Mouse (Mus musculus): ENCODE measurements around the gene Kazn. TPM values are rescaled to one million over a fixed set of nuclear protein-coding genes. Genes with fewer than 3 reads are reported as not detected.

Gene Kazn
- polyA plus RNA-seq (2014; fragmentation: Nextera tagmentation; extraction: Ambion mirVana): 3.7 and 4.2 TPM in 2 replicates

DNA sequence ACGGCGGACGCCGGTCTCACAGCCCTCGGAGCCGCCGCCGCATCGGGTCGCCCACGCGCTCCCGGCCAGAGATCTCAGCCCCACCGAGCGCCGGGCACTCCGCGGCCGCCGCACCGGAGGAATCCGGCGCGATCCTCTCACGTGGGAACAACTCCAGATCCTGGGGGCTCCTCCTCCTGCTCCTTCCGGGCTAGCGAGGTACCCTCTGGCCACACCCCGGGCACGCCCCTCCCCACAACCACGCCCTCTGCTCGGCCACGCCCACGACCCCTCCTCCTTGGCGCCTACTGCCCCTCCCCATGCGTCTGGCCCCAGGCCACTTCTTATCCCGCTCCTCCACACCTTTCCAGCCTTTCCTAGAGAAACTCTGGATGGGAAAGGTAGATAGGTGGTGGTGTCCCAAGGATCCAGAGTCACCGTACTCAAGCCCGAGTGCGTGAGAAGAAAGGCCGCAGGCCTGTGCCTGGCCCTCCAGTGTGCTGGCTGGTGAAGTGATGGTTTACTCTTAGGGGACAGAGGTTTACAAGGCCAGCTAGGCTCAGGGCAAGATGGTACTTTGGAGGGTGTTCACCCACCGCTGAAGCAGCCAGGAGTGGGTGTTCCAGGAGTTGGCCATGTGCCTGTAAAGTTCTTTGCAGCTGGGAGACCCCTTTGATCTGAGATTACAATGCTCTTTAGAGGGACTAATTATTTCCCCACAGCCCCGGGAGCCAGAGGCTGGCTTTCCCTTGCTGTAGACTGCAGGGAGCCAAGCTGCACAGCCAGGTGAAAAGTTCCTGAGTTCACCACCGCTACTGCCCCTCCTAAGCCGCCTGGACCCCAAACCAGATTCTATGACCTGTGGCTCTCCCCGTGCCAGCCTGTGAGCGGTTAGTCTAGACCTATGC lies at the start of gene Kazn:
TSS of gene Kazn (minus strand) at position 162 of the 887 bp plus-strand sequence.
- peak within 1 kb of the TSS; percentile 96 for H3K4me2 ChIP-seq (ENCODE audit: low read length)

DNA sequence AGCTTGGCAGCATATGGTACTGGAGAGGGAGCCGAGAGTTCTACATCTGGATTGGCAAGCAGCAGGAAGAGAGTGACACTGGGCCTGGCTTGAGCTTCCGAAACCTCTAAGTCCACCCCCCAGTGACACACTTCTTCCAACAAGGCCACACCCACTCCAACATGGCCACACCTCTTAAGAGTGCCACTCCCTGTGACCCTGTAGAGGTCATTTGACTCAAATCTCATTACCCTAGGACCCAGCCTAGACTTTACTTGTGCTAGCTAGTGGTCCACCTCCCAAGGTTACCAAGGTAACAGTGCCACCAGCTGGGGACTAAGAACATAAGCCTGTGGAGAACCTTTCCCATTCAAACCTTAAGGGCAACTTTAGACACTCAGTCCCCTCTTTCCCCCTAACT lies 46.3 kb upstream of the Kazn start:
- H3K9me3 ChIP-seq (ENCODE audit: control insufficient read depth, low read length): peaks cover 5% of the 10 kb centered on the region; the same call in 1 of the 2 replicates
- ATAC-seq (ENCODE audit: insufficient number of reproducible peaks, insufficient read depth, low FRiP score, low read depth): no peak
- H3K36me3 ChIP-seq (ENCODE audit: control insufficient read depth, insufficient read depth, low read length): no peaks in the 10 kb centered on the region
- no peak overlapping the region for H3K4me2 ChIP-seq (ENCODE audit: low read length)
- H3K4me3 ChIP-seq (ENCODE audit: control insufficient read depth in 1 of 2, insufficient read depth in 1 of 2, low read depth in 1 of 2, low read length in 2 of 2): no peak overlapping the region
- H3K9ac ChIP-seq (ENCODE audit: low read length): no peak overlapping the region
- 0 out of 2 replicates have a peak, but pooled peaks cover 8% of the 10 kb centered on the region for H3K27me3 ChIP-seq (ENCODE audit: control insufficient read depth, insufficient read depth, low read length)
- 74% methylated on average over 2 of the region's 2 CpGs for WGBS
- H3K27ac ChIP-seq (replicated peaks in 1 of 2; ENCODE audit: control insufficient read depth in 1 of 2, insufficient read depth in 1 of 2, low read depth in 2 of 2, low read length in 2 of 2): no peak overlapping the region
- H3K4me1 ChIP-seq (ENCODE audit: control insufficient read depth in 2 of 2, insufficient read depth in 2 of 2, low read length in 2 of 2): peaks cover 5 to 6% of the 10 kb centered on the region in 2 experiments; a peak in 3 of 4 replicates

More for the DNA sequence above, at the start of gene Kazn:
- Histone ChIP-seq H3K36me3 (ENCODE audit: control insufficient read depth, insufficient read depth, low read length) (no peaks in the 10 kb centered on the region), H3K4me1 (ENCODE audit: control insufficient read depth in 2 of 2, insufficient read depth in 2 of 2, low read length in 2 of 2) (peaks cover 13 to 19% of the 10 kb centered on the region in 2 experiments), H3K9ac (ENCODE audit: low read length) (peak within 1 kb of the TSS; percentile 72), H3K4me3 (ENCODE audit: control insufficient read depth in 1 of 2, insufficient read depth in 1 of 2, low read depth in 1 of 2, low read length in 2 of 2) (peak within 1 kb of the TSS; percentile 58 to 68), H3K27me3 (ENCODE audit: control insufficient read depth, insufficient read depth, low read length) (no peaks in the 10 kb centered on the region), H3K27ac (replicated peaks in 1 of 2; ENCODE audit: control insufficient read depth in 1 of 2, insufficient read depth in 1 of 2, low read depth in 2 of 2, low read length in 2 of 2) (peak within 1 kb of the TSS in 1 of 2 experiments; percentile 30; a peak in 3 of 4 replicates), H3K9me3 (ENCODE audit: control insufficient read depth, low read length) (no peaks in the 10 kb centered on the region)
- peak; percentile 87 for ATAC-seq (ENCODE audit: insufficient number of reproducible peaks, insufficient read depth, low FRiP score, low read depth)
- 7% methylated on average over 45 of the region's 46 CpGs for WGBS

DNA sequence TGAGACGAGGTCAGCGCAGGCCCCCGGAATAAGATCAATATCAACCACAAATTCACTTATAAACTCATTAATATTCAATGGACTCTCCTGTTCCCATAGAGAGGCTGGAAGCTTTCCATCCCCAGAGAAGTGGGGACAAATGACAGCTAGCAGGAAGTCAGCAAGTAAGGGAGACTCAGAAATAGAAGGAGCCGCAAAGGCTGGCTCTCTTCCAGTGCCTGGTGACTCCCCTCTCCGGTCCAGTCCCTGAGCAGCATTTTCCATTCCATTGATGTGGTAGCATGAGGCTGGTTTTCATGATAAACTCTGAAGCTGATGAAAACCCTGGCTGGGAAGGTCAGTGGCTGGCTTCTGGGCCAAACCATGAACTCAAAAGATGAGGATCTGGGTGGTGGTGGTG lies 44.7 kb upstream of the Kazn start:
- 51% methylated on average over 5 of the region's 5 CpGs for WGBS

DNA sequence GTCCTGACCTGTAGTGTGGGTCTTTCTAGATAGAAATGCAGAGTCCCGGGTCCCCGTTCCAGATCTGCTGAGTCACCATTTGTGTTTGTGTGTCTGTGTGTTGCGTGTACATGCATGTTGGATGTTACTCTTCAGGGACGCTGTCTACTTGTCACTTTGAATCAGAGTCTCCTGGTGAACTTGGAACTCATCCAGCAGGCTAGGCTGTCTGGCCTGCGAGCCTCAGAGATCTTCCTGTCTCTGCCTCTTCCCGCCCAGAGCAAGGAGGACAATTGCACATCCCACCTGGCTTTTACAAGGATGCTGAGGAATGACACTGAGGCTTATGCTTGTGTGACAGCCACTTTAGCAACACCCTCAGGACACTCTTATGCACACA lies 39.0 kb upstream of the Kazn start:
- peaks cover 9 to 11% of the 10 kb centered on the region in 2 experiments for H3K4me1 ChIP-seq (ENCODE audit: control insufficient read depth in 2 of 2, insufficient read depth in 2 of 2, low read length in 2 of 2)
- no peak overlapping the region; the same call in 1 of the 2 replicates for H3K4me2 ChIP-seq (ENCODE audit: low read length)
- no peak overlapping the region for H3K4me3 ChIP-seq (ENCODE audit: control insufficient read depth in 1 of 2, insufficient read depth in 1 of 2, low read depth in 1 of 2, low read length in 2 of 2)
- H3K9me3 ChIP-seq (ENCODE audit: control insufficient read depth, low read length): no peaks in the 10 kb centered on the region
- ATAC-seq (ENCODE audit: insufficient number of reproducible peaks, insufficient read depth, low FRiP score, low read depth): no peak
- no peak overlapping the region for H3K27ac ChIP-seq (replicated peaks in 1 of 2; ENCODE audit: control insufficient read depth in 1 of 2, insufficient read depth in 1 of 2, low read depth in 2 of 2, low read length in 2 of 2)
- no peaks in the 10 kb centered on the region for H3K27me3 ChIP-seq (ENCODE audit: control insufficient read depth, insufficient read depth, low read length)
- WGBS: 73% methylated on average over 6 of the region's 6 CpGs
- H3K9ac ChIP-seq (ENCODE audit: low read length): no peak overlapping the region
- H3K36me3 ChIP-seq (ENCODE audit: control insufficient read depth, insufficient read depth, low read length): no peaks in the 10 kb centered on the region

More for the DNA sequence above, 44.7 kb upstream of the Kazn start:
- Histone ChIP-seq H3K4me2 (ENCODE audit: low read length) (no peak overlapping the region), H3K4me3 (ENCODE audit: control insufficient read depth in 1 of 2, insufficient read depth in 1 of 2, low read depth in 1 of 2, low read length in 2 of 2) (no peak overlapping the region), H3K9ac (ENCODE audit: low read length) (no peak overlapping the region), H3K9me3 (ENCODE audit: control insufficient read depth, low read length) (peaks cover 5% of the 10 kb centered on the region; the same call in 1 of the 2 replicates), H3K27me3 (ENCODE audit: control insufficient read depth, insufficient read depth, low read length) (0 out of 2 replicates have a peak, but pooled peaks cover 8% of the 10 kb centered on the region), H3K4me1 (ENCODE audit: control insufficient read depth in 2 of 2, insufficient read depth in 2 of 2, low read length in 2 of 2) (peaks cover 5 to 6% of the 10 kb centered on the region in 2 experiments; a peak in 3 of 4 replicates), H3K36me3 (ENCODE audit: control insufficient read depth, insufficient read depth, low read length) (no peaks in the 10 kb centered on the region), H3K27ac (replicated peaks in 1 of 2; ENCODE audit: control insufficient read depth in 1 of 2, insufficient read depth in 1 of 2, low read depth in 2 of 2, low read length in 2 of 2) (no peak overlapping the region)
- no peak for ATAC-seq (ENCODE audit: insufficient number of reproducible peaks, insufficient read depth, low FRiP score, low read depth)

DNA sequence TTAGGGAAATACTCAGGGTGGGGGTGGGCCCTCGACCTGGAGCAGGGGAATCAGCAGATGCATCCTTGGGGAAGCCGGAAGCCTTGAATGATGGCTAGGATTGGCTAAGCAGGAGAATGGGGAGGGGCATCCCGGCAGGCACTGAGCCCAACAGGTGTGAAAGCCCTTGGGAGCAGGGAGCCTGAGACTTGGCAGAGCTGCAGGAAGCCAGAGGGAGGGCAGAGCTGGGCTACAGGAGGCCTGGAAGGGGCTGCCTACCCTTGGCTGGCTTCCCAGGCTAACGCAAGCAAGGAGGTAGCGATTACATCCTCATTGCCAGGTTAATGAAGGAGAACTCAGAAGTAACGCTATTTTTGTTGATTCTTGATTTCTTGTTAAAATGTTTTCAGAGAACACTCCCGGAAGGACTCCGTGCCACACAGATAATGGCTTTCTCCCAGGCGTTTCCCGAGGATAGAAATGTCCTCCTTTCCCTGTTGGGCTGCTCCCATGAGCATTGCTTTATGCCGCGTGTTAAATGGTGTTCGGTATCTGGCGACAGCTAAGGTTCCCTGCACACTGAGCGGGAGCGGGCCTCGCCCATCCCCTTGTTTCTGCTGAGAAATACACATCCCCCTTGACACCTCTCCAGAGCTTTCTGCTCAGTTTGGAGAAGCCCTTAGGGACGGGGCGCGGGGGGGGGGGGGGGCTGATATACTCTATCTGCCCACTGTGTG lies 38.4 kb upstream of the Kazn start:
- 23% methylated on average over 20 of the region's 20 CpGs for WGBS
- H3K9ac ChIP-seq (ENCODE audit: low read length): no peak overlapping the region
- peaks cover 9 to 11% of the 10 kb centered on the region in 2 experiments for H3K4me1 ChIP-seq (ENCODE audit: control insufficient read depth in 2 of 2, insufficient read depth in 2 of 2, low read length in 2 of 2)
- H3K36me3 ChIP-seq (ENCODE audit: control insufficient read depth, insufficient read depth, low read length): no peaks in the 10 kb centered on the region
- H3K4me2 ChIP-seq (ENCODE audit: low read length): peak overlapping the region; percentile 24
- no peaks in the 10 kb centered on the region for H3K27me3 ChIP-seq (ENCODE audit: control insufficient read depth, insufficient read depth, low read length)
- no peaks in the 10 kb centered on the region for H3K9me3 ChIP-seq (ENCODE audit: control insufficient read depth, low read length)
- peak; percentile 39; the same call in 1 of the 2 replicates for ATAC-seq (ENCODE audit: insufficient number of reproducible peaks, insufficient read depth, low FRiP score, low read depth)
- H3K4me3 ChIP-seq (ENCODE audit: control insufficient read depth in 1 of 2, insufficient read depth in 1 of 2, low read depth in 1 of 2, low read length in 2 of 2): no peak overlapping the region
- H3K27ac ChIP-seq (replicated peaks in 1 of 2; ENCODE audit: control insufficient read depth in 1 of 2, insufficient read depth in 1 of 2, low read depth in 2 of 2, low read length in 2 of 2): no peak overlapping the region

DNA sequence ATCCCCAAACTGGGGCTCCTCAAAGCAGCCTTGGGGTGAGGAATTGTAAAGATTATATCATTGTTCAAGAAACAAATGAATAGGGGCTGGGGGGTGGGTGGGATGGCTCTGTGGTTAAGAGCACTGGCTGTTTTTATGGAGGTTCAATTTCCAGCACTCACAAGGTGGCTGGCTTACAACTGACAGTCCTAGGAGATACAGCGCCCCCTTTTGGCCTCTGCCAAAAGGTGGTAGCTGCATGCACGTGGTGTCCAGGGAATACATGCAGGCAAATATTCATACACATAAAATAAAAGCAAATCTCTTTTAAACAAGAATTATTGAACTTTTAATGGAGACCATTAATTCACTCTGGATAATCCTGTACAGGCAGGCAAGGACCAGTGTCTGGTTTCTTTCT lies 36.0 kb upstream of the Kazn start:
- Histone ChIP-seq H3K9ac (ENCODE audit: low read length) (no peak overlapping the region), H3K4me3 (ENCODE audit: control insufficient read depth in 1 of 2, insufficient read depth in 1 of 2, low read depth in 1 of 2, low read length in 2 of 2) (no peak overlapping the region), H3K36me3 (ENCODE audit: control insufficient read depth, insufficient read depth, low read length) (no peaks in the 10 kb centered on the region), H3K27me3 (ENCODE audit: control insufficient read depth, insufficient read depth, low read length) (no peaks in the 10 kb centered on the region), H3K27ac (replicated peaks in 1 of 2; ENCODE audit: control insufficient read depth in 1 of 2, insufficient read depth in 1 of 2, low read depth in 2 of 2, low read length in 2 of 2) (no peak overlapping the region), H3K9me3 (ENCODE audit: control insufficient read depth, low read length) (no peaks in the 10 kb centered on the region), H3K4me1 (ENCODE audit: control insufficient read depth in 2 of 2, insufficient read depth in 2 of 2, low read length in 2 of 2) (peaks cover 7% of the 10 kb centered on the region in 2 experiments; a peak in 2 of 4 replicates), H3K4me2 (ENCODE audit: low read length) (no peak overlapping the region)
- WGBS: 45% methylated on average over 2 of the region's 2 CpGs
- no peak for ATAC-seq (ENCODE audit: insufficient number of reproducible peaks, insufficient read depth, low FRiP score, low read depth)

DNA sequence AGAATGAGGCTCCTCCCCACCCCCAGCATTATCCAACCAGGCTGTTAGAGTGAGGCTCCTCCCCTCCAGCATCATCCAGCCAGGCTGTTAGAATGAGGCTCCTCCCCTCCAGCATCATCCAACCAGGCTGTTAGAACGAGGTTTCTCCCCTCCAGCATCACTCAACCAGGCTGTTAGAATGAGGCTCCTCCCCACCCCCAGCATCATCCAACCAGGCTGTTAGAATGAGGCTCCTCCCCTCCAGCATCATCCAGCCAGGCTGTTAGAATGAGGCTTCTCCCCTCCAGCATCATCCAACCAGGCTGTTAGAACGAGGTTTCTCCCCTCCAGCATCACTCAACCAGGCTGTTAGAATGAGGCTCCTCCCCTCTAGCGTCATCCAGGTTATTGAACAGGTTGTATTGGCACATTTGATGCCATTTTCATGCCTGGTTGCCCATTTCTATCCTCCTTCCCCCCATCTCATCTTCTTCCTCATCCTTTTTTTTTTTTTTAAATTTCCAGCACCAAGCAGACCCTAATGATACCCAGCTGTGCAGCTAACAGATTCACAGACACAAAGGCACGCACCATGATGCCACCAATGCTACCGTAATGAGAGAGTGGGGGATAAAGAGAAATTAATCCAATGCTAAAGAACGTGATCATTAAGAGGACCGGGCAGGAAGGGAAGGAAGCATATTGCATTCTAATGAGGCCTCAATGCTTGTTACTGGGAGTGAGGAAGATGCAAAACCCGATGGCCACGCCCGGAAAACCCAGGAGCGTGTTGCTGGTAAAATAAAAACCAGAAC lies 35.4 kb upstream of the Kazn start:
- Histone ChIP-seq H3K4me2 (ENCODE audit: low read length) (no peak overlapping the region), H3K9me3 (ENCODE audit: control insufficient read depth, low read length) (no peaks in the 10 kb centered on the region), H3K9ac (ENCODE audit: low read length) (no peak overlapping the region), H3K4me1 (ENCODE audit: control insufficient read depth in 2 of 2, insufficient read depth in 2 of 2, low read length in 2 of 2) (peaks cover 7% of the 10 kb centered on the region in 2 experiments; a peak in 2 of 4 replicates), H3K4me3 (ENCODE audit: control insufficient read depth in 1 of 2, insufficient read depth in 1 of 2, low read depth in 1 of 2, low read length in 2 of 2) (no peak overlapping the region), H3K27ac (replicated peaks in 1 of 2; ENCODE audit: control insufficient read depth in 1 of 2, insufficient read depth in 1 of 2, low read depth in 2 of 2, low read length in 2 of 2) (no peak overlapping the region), H3K36me3 (ENCODE audit: control insufficient read depth, insufficient read depth, low read length) (no peaks in the 10 kb centered on the region), H3K27me3 (ENCODE audit: control insufficient read depth, insufficient read depth, low read length) (no peaks in the 10 kb centered on the region)
- 75% methylated on average over 11 of the region's 11 CpGs for WGBS
- ATAC-seq (ENCODE audit: insufficient number of reproducible peaks, insufficient read depth, low FRiP score, low read depth): no peak

All from heart, embryonic 14.5 days (tissue).